ENCODE assay signal across 8 mouse cellular contexts in the genomic region with DNA sequence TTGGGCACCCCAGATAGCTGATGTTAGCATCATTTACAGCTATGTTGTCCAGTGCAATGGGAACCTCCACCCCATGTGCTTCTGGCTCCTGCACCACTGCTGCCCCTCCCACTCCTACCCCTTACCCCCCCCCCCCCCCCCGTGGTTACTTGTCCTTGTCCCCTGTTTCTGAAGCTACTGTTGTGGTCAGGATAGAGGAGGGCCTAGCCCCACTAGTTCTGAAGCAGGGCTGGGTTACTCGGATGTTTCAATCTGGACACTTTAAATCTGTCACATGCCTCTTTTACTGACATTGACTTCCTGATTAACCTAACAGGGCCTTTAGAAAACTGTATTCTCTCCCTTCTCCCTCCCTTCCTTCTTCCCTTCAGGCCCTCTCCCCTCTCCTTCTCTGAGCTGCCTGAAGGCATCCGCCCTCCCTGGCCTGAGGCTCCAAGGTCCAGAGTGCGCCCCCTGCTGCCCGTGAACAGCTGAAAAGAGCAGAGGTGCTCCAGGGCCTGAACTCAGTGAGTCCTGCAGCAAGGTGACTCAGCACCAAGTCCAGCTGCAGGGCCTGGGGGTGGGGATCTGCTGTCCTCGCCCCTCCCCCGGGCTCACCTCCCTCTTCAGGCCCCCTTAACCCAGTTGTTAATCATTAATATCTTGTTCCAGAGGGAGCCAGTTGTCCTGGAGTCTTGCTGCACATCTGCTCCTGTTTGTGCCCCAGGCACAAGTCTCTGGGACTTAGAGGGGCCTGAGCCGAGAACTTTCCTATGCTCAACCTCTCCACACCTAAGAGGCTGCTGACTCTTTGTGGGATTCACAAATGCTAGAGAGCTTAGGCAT. TPM values are rescaled to one million over a fixed set of nuclear protein-coding genes. Genes with fewer than 3 reads are reported as not detected.
DNase-seq lines count a peak whose midpoint lies in the region; ATAC-seq and TF ChIP-seq lines count a peak whose summit lies in the region.

No protein-coding gene starts in this region.

- H3K27me3 ChIP-seq in hindbrain, postnatal 0 days (ENCODE audit: insufficient read depth, low read length) = no peaks in the 10 kb centered on the region

- H3K9ac ChIP-seq in hindbrain, postnatal 0 days (replicated peaks; ENCODE audit: low read length) = no peak overlapping the region

- H3K27ac ChIP-seq in hindbrain, postnatal 0 days = no peak overlapping the region

- peak; percentile 68; the same call in 1 of the 2 replicates for ATAC-seq in hindbrain, postnatal 0 days

- H3K4me3 ChIP-seq in hindbrain, postnatal 0 days (ENCODE audit: low read length) = no peak overlapping the region

- H3K4me2 ChIP-seq in hindbrain, postnatal 0 days (ENCODE audit: low read depth, low read length) = no peak overlapping the region

- peak; percentile 69 for DNase-seq in T-cell, adult 2 months (ENCODE audit: low spot score)
- DNase-seq in cerebellum, postnatal 25 days = peak; percentile 79 to 89
- peak; percentile 73 to 75 for DNase-seq in gastrocnemius, adult 8-10 months (ENCODE audit: low spot score in 2 of 2)
- peak; percentile 81 for DNase-seq in hindbrain, postnatal 0 days (ENCODE audit: low spot score)
- DNase-seq in left cerebral cortex, adult 18-20 months (ENCODE audit: low spot score in 2 of 2) = peak; percentile 78 to 86
- DNase-seq in lung, postnatal 4 days = peak; percentile 86 to 91
- peak; percentile 79 for DNase-seq in right cerebral cortex, adult 18-20 months
- peak; percentile 67 to 85 for DNase-seq in urinary bladder, adult 18-20 months (ENCODE audit: low spot score in 2 of 2)

- no peaks in the 10 kb centered on the region for H3K9me3 ChIP-seq in hindbrain, postnatal 0 days (ENCODE audit: low read length)

- H3K4me1 ChIP-seq in hindbrain, postnatal 0 days (ENCODE audit: insufficient read depth, low read length) = no peaks in the 10 kb centered on the region

- WGBS in hindbrain, postnatal 0 days = 24% methylated on average over 8 of the region's 8 CpGs

- peak; percentile 84 for TF ChIP-seq CTCF in hindbrain, postnatal 0 days (IDR thresholded peaks at IDR 0.05; ENCODE audit: low read depth)

- no peaks in the 10 kb centered on the region for H3K36me3 ChIP-seq in hindbrain, postnatal 0 days (ENCODE audit: insufficient read depth, low read length)

RNA-seq across cellular contexts. Expression of gene Rd3, which starts 13.0 kb away (rescaled TPM):
- not detected for total RNA-seq in gastrocnemius, adult 8-10 months (2022)
- total RNA-seq in hindbrain, postnatal 0 days (2014; rRNA removed) = 1.8 and 2.2 TPM in 2 replicates
- 2.6 and 3.0 TPM in 2 replicates for polyA plus RNA-seq in hindbrain, postnatal 0 days (2015; fragmentation: Nextera tagmentation; extraction: Ambion mirVana)
- total RNA-seq in left cerebral cortex, adult 18-20 months (2021) = under 1 TPM; 0.14 to 0.37 TPM

RNA-seq across cellular contexts. Expression of gene Slc30a1, which starts 57.6 kb away (rescaled TPM):
- total RNA-seq in gastrocnemius, adult 8-10 months (2022) = 1 to 10 TPM; 5.4 to 8.7 (median 7.3) TPM
- 22.1 and 27.7 TPM in 2 replicates for total RNA-seq in hindbrain, postnatal 0 days (2014; rRNA removed)
- polyA plus RNA-seq in hindbrain, postnatal 0 days (2015; fragmentation: Nextera tagmentation; extraction: Ambion mirVana) = 5.1 TPM in 2 replicates
- total RNA-seq in left cerebral cortex, adult 18-20 months (2021) = 10 to 100 TPM; 28.7 to 35.9 TPM
